Mouse (Mus musculus) forebrain, embryonic 14.5 days (tissue): ENCODE measurements around the gene Ext2. TPM values are rescaled to one million over a fixed set of nuclear protein-coding genes. Genes with fewer than 3 reads are reported as not detected.

Source experiments
- ATAC-seq: fragments of 200-750 bp; cut with Nextera tagmentation; 2 replicates; pipeline ENCODE4 v1.8.0; 2017; ENCODE audit warnings: mild to moderate bottlenecking, moderate library complexity
- DNase-seq: peaks from one replicate; pipeline ENCODE4 v3.0.0-alpha.2; 2015; ENCODE audit warnings: low spot score
- H3K27ac ChIP-seq: fragments of 300-500 bp; sonication (generic); 2 replicates; pipeline ENCODE4 v1.5.1; 2014; ENCODE audit warnings: low read depth, mild to moderate bottlenecking, control low read depth, low read length, moderate library complexity
- H3K27me3 ChIP-seq: fragments of 300-500 bp; sonication (generic); replicated peaks from 2 replicates; pipeline ENCODE4 v1.6.1; 2014; ENCODE audit warnings: low read length, control low read depth, mixed read lengths; ENCODE audit not compliant: control insufficient read depth, insufficient read depth
- H3K36me3 ChIP-seq: fragments of 300-500 bp; sonication (generic); 2 replicates; pipeline ENCODE4 v1.6.1; 2014; ENCODE audit warnings: low read length, control low read depth; ENCODE audit not compliant: control insufficient read depth, insufficient read depth
- H3K4me1 ChIP-seq: fragments of 300-500 bp; sonication (generic); 2 replicates; pipeline ENCODE4 v1.6.1; 2014; ENCODE audit warnings: antibody characterized with exemption, low read length, control low read depth; ENCODE audit not compliant: control insufficient read depth, insufficient read depth
- H3K4me2 ChIP-seq: fragments of 300-500 bp; sonication (generic); 2 replicates; pipeline ENCODE4 v1.6.1; 2014; ENCODE audit warnings: mild to moderate bottlenecking, control low read depth, low read length
- H3K4me3 ChIP-seq: fragments of 300-500 bp; sonication (generic); 2 replicates; pipeline ENCODE4 v1.5.1; 2014; ENCODE audit warnings: low read depth, low read length, control low read depth
- H3K9ac ChIP-seq: fragments of 300-500 bp; sonication (generic); 2 replicates; pipeline ENCODE4 v1.6.1; 2014; ENCODE audit warnings: mild to moderate bottlenecking, low read length, control low read depth, moderate library complexity
- H3K9me3 ChIP-seq: fragments of 300-500 bp; sonication (generic); replicated peaks from 2 replicates; pipeline ENCODE4 v1.6.1; 2016; ENCODE audit warnings: low read length, control low read depth, mixed read lengths; ENCODE audit not compliant: control insufficient read depth
- WGBS: fragments of 180-500 bp; shearing (Covaris S2); extraction: QIAGEN DNeasy Blood & Tissue Kit; methylation state at CpG from one replicate; pipeline ENCODE4 v1.1.7; 2014; 5-methylcytosine and 5-hydroxymethylcytosine counted together
- polyA plus RNA-seq: library from polyadenylated mRNA; unstranded; fragments of >200 nt; fragmentation: Nextera tagmentation; extraction: Ambion mirVana; gene quantifications from 2 replicates; pipeline ENCODE4 v1.2.1, GENCODE M21; 2014

Gene Ext2
- polyA plus RNA-seq, 1 experiment from 2014 or later = 53.1 TPM

DNA sequence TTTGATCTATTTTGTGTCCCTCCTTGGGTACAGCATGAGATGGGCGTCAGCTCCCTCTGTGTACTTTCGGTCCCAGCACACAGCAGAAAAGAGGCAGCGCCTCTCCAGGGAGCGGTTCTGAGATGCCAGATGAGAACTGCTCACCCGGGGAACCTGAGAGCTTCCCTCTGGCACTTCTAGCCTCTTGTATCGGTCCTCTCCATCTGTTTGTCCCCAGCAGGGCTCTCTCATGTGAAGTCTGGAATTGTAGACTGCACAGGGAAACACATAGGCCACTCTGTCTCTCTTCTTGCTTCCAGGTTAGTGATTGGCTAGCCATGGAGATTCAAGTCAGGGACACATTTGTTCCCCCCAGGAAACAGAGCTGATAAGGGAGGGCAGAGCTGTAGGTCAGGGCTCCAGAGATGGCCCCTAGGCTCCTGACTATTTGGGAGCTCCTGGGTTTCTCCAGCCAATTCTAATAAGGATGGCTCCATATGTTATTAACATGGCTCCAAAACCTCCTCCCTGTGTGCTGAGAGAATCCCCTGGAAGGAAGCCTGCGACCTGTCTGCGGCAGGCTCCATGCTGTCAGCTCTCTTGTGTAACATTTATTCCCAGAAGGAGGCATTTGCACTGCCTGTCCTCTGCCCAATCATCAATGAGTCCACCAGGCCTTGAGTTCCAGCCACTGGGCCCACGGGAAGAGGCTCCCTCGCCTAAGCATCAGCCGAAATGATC, 167.9 kb downstream of the Ext2 start:
- no peak for DNase-seq
- WGBS = 72% methylated on average over 11 of the region's 11 CpGs

DNA sequence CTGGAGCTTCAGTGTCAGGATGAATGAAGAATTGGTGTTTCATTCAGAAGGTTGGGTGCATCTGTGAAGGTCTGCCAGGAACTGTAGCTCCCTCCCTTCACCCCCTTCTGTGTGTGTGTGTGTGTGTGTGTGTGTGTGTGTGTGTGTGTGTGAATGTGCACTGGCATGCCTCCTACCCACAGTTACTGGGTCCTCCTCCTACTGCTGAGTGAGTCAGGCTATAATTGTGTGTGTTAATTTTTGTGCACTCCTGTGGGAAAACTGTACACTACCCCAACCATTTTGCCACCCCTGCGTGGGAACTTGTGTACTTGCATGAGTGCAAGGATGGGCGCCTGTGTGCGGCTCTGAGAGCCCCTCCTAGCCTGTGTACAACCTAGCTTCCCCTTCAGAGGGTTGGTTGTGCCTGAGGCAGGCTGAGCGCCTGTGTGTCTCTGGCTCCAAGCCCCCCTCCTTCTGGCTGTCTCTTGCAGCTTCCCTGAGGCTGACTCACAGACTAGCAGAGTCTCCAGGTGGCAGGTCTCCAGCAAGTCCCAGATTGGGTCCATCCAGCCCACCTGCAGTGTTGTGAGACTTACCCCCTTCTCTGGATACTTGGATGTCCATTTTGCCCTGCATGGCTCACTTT, 173.0 kb downstream of the Ext2 start:
- Histone ChIP-seq H3K9ac (no peak overlapping the region), H3K27ac (no peak overlapping the region), H3K27me3 (peaks cover 62% of the 10 kb centered on the region), H3K4me3 (no peak overlapping the region), H3K36me3 (no peaks in the 10 kb centered on the region), H3K4me2 (no peak overlapping the region), H3K4me1 (no peaks in the 10 kb centered on the region), H3K9me3 (no peaks in the 10 kb centered on the region)
- WGBS = 15% methylated on average over 4 of the region's 4 CpGs
- peak; percentile 33 for DNase-seq
- peak; percentile 60; the same call in 1 of the 2 replicates for ATAC-seq

More for the DNA sequence above, 167.9 kb downstream of the Ext2 start:
- H3K36me3 ChIP-seq = no peaks in the 10 kb centered on the region
- H3K4me3 ChIP-seq = no peak overlapping the region
- no peak overlapping the region for H3K9ac ChIP-seq
- no peaks in the 10 kb centered on the region for H3K4me1 ChIP-seq
- H3K27me3 ChIP-seq = peaks cover 13% of the 10 kb centered on the region
- no peak overlapping the region for H3K27ac ChIP-seq
- H3K9me3 ChIP-seq = no peaks in the 10 kb centered on the region
- H3K4me2 ChIP-seq = no peak overlapping the region
- no peak for ATAC-seq

DNA sequence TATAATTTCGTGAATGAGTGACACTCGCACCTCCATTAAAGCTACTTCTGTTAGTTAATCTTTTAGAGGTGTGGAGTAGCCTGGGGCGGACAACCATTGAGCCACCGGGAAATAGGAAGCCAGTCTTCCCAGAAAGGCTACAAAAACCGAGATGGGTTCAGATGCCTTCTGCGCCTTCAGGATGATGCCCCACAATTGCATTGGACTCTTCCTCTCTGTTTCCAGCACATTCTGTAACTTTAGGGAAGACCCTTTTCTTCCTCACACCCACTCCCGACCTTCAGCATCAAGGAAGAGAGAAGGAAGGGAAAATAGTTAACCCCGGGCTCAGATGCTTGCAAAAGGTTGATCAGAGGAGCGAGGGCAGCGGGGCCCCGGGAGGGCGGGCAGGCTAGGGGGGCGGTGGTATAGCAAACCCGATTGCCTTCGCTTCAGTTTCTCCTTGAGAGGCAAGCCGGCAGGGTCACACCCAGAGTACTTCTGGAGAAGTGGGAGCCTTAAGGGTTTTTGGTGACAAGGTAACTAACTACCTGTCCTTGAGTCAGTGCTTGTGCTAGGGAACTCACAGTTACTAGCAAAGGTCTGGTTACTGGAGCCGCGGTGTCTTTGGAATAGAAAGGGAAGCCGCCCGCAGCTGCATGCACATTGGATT, 174.3 kb downstream of the Ext2 start:
- no peak overlapping the region for H3K4me2 ChIP-seq

DNA sequence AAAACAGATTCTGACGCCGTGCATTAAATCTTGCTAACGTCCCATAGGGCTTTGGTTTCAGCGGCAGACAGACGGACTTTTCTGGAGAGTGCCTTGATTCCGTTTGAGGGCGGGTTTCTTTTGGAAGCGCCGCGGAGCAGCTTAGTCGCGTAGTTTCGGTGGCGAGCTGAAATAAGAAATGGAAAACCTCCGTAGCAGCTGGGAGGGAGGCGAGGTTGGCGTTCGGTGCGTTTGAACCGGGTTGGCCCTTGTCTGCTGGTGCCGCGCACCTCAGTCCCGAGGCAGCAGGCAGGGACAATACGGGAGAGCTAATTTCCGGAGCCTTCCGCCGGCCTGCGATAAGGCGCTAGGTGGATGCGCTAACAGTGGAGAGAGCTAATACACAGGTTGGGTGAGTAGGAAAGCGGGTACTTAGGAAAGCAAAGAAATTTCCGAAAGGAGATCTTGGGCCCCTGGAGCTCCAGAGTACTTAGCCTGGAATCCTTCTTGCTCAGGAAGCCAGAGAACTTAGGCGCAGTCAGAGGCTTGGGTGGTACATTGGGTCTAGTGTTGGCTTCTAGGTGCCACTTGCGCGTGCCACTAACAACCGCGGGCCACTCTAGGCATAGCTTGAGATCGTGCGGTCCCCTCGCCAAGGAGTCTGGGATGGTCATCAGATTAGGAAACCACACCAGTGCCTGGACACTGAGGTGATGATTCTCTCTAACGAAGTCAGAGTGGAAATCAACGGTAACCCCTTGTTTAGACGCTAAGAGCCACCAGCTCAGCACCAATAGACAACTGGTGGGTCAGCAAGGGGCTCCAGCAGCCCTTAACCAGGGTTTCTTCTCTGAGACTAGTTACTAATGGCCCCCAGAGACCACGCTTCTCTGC, 175.1 kb downstream of the Ext2 start:
- DNase-seq = peak; percentile 46
- no peak overlapping the region; the same call in 1 of the 2 replicates for H3K4me3 ChIP-seq

More for the DNA sequence above, 174.3 kb downstream of the Ext2 start:
- Histone ChIP-seq H3K4me1 (no peaks in the 10 kb centered on the region), H3K9me3 (no peaks in the 10 kb centered on the region), H3K4me3 (no peak overlapping the region), H3K27me3 (peaks cover 75% of the 10 kb centered on the region), H3K27ac (no peak overlapping the region), H3K9ac (no peak overlapping the region), H3K36me3 (no peaks in the 10 kb centered on the region)
- DNase-seq (no peak), ATAC-seq (no peak)
- 2% methylated on average over 20 of the region's 20 CpGs for WGBS

DNA sequence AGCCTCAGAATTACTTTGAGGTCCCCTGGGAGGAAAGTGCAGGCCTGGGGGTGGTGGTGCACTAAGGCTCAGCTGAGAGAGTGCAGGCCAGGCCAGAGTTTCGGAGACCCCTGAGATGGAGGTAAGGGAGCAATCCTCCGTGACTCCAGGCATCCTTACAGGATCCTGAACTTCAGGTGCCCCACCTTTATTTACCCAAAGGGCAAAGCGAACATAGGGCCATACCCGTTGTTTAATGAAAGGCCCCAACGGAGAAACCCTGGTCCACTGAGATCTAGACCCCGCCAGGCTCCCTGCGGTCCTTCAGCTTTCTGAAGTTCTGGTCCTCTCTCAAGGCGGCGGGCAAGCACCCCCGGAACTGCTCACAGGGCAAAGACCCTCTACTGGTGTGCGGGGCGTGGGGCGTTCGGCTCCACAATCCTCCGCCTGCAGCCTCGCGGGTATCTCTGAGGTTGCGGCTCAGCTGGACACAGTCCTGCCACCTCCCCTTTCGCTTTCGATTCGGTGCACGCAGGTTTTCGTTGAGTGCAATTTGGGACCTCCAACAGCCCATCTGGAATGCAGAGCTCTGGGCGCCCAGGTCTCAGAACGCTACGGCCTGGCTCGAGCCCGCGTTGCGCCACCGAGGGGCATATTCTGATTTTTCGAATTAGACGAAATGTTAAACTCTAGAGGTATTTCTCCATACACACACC, 176.6 kb downstream of the Ext2 start:
- peak overlapping the region; percentile 28; the same call in 1 of the 2 replicates for H3K4me2 ChIP-seq
- H3K4me1 ChIP-seq = no peaks in the 10 kb centered on the region; the same call in 1 of the 2 replicates
- no peak overlapping the region for H3K9ac ChIP-seq
- DNase-seq = no peak
- 2% methylated on average over 33 of the region's 33 CpGs for WGBS
- H3K36me3 ChIP-seq = no peaks in the 10 kb centered on the region
- H3K9me3 ChIP-seq = no peaks in the 10 kb centered on the region
- no peak overlapping the region for H3K27ac ChIP-seq
- peaks cover 95% of the 10 kb centered on the region for H3K27me3 ChIP-seq
- no peak overlapping the region for H3K4me3 ChIP-seq
- ATAC-seq = no peak

More for the DNA sequence above, 175.1 kb downstream of the Ext2 start:
- no peaks in the 10 kb centered on the region; the same call in 1 of the 2 replicates for H3K4me1 ChIP-seq
- no peak overlapping the region for H3K9ac ChIP-seq
- WGBS = under 1% methylated on average over 44 of the region's 44 CpGs
- peaks cover 81% of the 10 kb centered on the region for H3K27me3 ChIP-seq
- peak overlapping the region; percentile 0; the same call in 1 of the 2 replicates for H3K4me2 ChIP-seq
- ATAC-seq = no peak
- no peak overlapping the region for H3K27ac ChIP-seq
- no peaks in the 10 kb centered on the region for H3K36me3 ChIP-seq
- H3K9me3 ChIP-seq = no peaks in the 10 kb centered on the region

DNA sequence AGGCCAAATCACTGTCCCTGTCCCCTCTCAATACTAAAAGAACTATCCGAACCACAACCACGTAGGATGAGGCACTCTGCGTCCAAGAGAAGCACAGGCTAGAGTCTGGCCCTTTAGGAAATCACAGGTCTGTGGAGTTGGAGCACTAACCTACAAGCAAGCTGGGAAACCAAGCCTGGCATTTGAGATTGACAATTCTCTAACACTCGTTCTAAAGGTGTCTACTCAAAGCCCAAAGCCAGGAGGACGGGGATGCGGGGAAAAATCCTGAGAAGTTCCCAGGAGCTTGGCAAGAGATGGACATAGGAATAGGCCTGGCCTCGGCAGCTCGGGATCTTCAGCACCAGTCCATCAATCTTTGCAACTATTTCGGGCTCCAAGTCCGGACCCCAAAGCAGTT, 177.2 kb downstream of the Ext2 start:
- Histone ChIP-seq H3K4me1 (no peaks in the 10 kb centered on the region; the same call in 1 of the 2 replicates), H3K4me2 (no peak overlapping the region), H3K4me3 (no peak overlapping the region), H3K27me3 (peaks cover 95% of the 10 kb centered on the region), H3K27ac (no peak overlapping the region), H3K9ac (no peak overlapping the region), H3K36me3 (no peaks in the 10 kb centered on the region), H3K9me3 (no peaks in the 10 kb centered on the region)
- ATAC-seq (no peak), DNase-seq (no peak)
- WGBS = 10% methylated on average over 10 of the region's 10 CpGs

DNA sequence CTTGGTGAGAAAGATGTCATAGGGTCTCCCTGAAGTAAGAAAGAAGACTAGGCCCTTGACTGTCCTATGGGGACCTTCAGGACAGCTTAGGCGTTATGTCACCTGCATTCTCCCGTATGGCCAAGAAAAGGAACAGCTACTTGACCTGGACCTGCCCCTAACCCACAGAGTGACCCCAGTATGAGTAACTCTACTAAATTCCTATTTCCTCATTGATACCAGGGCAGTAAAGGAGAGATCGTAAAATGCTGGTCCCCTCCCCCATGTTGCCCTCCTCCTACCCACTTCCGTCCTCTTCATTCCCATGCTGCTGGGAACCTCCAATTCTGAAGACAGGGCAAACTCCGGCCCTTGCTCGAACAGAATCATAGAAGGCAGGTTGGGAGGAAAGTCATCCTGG, 177.6 kb downstream of the Ext2 start:
- peaks cover 95% of the 10 kb centered on the region for H3K27me3 ChIP-seq
- no peak overlapping the region for H3K4me3 ChIP-seq
- no peak overlapping the region for H3K9ac ChIP-seq
- ATAC-seq = no peak
- H3K27ac ChIP-seq = no peak overlapping the region
- no peak for DNase-seq
- no peaks in the 10 kb centered on the region; the same call in 1 of the 2 replicates for H3K4me1 ChIP-seq
- no peaks in the 10 kb centered on the region for H3K9me3 ChIP-seq
- no peak overlapping the region for H3K4me2 ChIP-seq
- H3K36me3 ChIP-seq = no peaks in the 10 kb centered on the region
- WGBS = 9% methylated on average over 6 of the region's 6 CpGs

DNA sequence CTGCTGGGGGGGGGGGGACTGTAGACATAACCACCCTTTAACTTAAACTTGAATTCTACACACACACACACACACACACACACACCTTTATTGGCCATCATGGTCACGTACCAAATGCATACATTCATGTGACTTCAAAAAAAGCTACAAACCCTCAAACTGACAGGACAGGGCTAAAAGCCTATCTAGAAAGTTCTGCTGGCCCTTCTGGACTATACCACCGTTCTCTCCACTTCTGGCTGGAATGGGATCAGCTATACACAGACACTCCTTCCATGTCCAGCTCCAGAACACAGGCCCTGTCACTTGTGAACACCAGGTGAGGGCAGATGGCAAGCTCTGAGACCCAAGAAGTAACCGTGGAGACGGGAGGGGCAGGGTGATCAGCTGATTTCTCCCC, 178.1 kb downstream of the Ext2 start:
- no peak overlapping the region for H3K4me2 ChIP-seq

More for the DNA sequence above, 178.1 kb downstream of the Ext2 start:
- Histone ChIP-seq H3K9me3 (no peaks in the 10 kb centered on the region), H3K4me3 (no peak overlapping the region), H3K9ac (no peak overlapping the region), H3K4me1 (no peaks in the 10 kb centered on the region; the same call in 1 of the 2 replicates), H3K27ac (no peak overlapping the region), H3K27me3 (peaks cover 95% of the 10 kb centered on the region), H3K36me3 (no peaks in the 10 kb centered on the region)
- ATAC-seq (no peak), DNase-seq (no peak)
- 8% methylated on average over 4 of the region's 4 CpGs for WGBS
